Mouse (Mus musculus) kidney, adult 11 months (tissue): ENCODE measurements around the gene Wipi1.

Source experiments
- DNase-seq: peaks from one replicate; pipeline ENCODE4 v3.0.0; 2022

Wipi1 gene

DNA sequence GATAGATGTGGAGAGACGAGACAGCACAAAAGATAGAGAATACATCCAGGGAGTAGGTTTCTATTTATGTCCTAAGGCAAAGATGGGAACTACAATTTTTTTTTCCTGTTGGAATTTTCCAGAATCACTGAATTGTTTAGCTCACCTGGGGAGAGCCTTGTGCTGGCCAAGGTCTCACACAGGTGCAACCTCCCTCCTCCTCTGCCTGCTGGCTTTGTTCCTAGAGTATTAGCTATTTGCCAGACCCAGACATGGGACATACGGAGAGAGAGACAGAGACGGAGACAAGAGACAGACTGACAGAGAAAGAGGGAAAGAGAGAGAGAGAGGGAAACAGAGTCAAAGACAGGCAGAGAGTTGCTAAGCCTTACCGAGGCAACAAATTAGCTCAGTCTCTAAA lies 86.2 kb downstream of the Wipi1 start:
- no peak for DNase-seq

DNA sequence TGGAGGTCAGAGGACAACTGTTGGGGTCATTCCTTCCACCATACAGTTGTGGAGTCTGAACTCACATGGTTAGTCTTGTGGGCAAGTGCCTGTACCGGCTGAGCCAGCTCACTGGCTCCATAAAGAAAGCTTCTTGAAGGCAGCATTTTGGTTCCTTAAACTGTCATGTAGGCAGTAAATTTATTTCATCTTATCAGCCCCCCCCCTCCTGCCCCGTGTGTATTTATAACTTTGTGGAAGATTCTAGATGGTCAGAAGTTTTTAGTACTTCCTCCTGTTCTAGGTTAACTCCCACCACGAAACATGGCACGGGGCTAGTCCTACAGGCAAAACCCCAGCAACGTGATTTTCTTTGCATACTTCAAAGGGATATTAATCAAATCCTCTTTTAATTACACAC lies 86.9 kb downstream of the Wipi1 start:
- no peak for DNase-seq
